Mouse (Mus musculus): ENCODE results near the gene Fbxo4. TPM values are rescaled to one million over a fixed set of nuclear protein-coding genes. Genes with fewer than 3 reads are reported as not detected.

Fbxo4 gene
- total and polyA plus RNA-seq, 3 experiments, result 16.4 to 32.6 (median 20.0) TPM

DNA sequence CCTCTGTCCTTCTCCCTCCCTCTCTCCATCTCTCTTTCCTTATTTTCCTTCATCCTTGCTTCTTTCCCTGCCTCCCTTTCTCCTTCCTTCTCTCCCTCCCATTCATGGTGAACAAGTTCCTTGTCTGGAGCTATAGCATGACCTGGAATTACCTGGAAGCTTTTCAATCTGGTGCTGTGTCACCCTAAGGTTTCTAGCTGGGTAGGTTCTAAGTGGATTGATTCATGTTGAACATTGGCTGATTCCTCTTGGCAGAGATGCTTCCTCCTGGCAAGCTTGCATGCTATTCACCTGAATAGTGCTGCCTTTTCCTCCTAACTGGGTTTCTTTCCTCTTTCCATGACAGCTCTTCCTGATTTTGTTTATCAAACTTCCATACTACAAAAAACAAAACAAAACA, 49.6 kb upstream of the Fbxo4 start:
- dilution Hi-C loops (cut with MboI; ENCODE audit: extremely low pct_ligation_motif_present, extremely low pct_unique_long_range_greater_than_20kb, low sequenced_read_pairs), result no loop called here

DNA sequence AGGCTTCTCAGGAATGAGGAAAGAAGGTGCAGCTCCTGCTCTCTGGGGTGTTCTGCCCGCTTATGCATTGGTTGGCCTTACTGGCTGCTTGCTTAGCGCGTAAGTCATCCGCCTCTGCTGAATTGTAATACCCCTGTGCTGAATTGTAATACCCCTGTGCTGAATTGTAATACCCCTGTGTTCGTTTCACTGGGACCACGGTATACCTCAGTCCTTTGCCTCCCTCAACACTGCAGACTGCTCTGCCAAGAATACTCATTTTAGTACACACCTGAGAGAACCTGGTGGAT, 49.0 kb upstream of the Fbxo4 start:
- dilution Hi-C loops (cut with MboI; ENCODE audit: extremely low pct_ligation_motif_present, extremely low pct_unique_long_range_greater_than_20kb, low sequenced_read_pairs), result no loop called here
- Histone ChIP-seq H3K9ac (ENCODE audit: insufficient read depth, low read depth) (no peak overlapping the region), H3K4me1 (ENCODE audit: control insufficient read depth in 1 of 2, insufficient read depth in 2 of 2) (peaks cover 0 to 42% of the 10 kb centered on the region in 2 experiments; a peak in 2 of 4 replicates), H3K27me3 (replicated peaks) (no peaks in the 10 kb centered on the region), H3K9me3 (replicated peaks; ENCODE audit: low read length) (no peaks in the 10 kb centered on the region), H3K4me2 (ENCODE audit: insufficient read depth, low read depth, poor library complexity, severe bottlenecking) (no peak overlapping the region), H3K36me3 (replicated peaks in 1 of 2; ENCODE audit: control insufficient read depth in 1 of 2, insufficient read depth in 1 of 2, low read length in 1 of 2) (peaks cover 0 to 16% of the 10 kb centered on the region in 2 experiments), H3K4me3 (replicated peaks in 1 of 3; ENCODE audit: low read depth in 2 of 3, low read length in 2 of 3, poor library complexity in 1 of 3) (no peak overlapping the region), H3K27ac (ENCODE audit: insufficient read depth, low read depth) (no peak overlapping the region), H3K79me2 (replicated peaks; ENCODE audit: control insufficient read depth, extremely low read depth, insufficient read depth, poor library complexity, severe bottlenecking) (peaks cover 3% of the 10 kb centered on the region; the same call in 1 of the 2 replicates)
- in situ Hi-C loops (cut with MboI; ENCODE audit: low pct_ligation_motif_present, low pct_unique_long_range_greater_than_20kb, low sequenced_read_pairs), result loop anchor here (25.0 kb wide), 1 partner anchor 1084 kb away; the partner anchor contains the start of genes Card6 and Rpl37
- TF ChIP-seq POLR2A (IDR thresholded peaks at IDR 0.05; ENCODE audit: low read depth, low read length), result no peak
- TF ChIP-seq SMC3 (IDR thresholded peaks at IDR 0.05; ENCODE audit: low read depth, low read length), result no peak
- no peak for TF ChIP-seq RCOR1 (conservative IDR thresholded peaks at IDR 0.05; ENCODE audit: low read depth, low read length)
- TF ChIP-seq UBTF (IDR thresholded peaks at IDR 0.05; ENCODE audit: low read depth, low read length), result no peak
- no peak for TF ChIP-seq IRF4 (IDR thresholded peaks at IDR 0.05; ENCODE audit: low read depth, low read length)
- TF ChIP-seq MAZ (IDR thresholded peaks at IDR 0.05; ENCODE audit: low read depth, low read length), result no peak
- TF ChIP-seq MAX (IDR thresholded peaks at IDR 0.05; ENCODE audit: low read length), result no peak
- DNase-seq (ENCODE audit: extremely low read depth), result no peak

More for the DNA sequence above, 49.6 kb upstream of the Fbxo4 start:
- H3K9ac ChIP-seq (ENCODE audit: insufficient read depth, low read depth), result no peak overlapping the region
- in situ Hi-C loops (cut with MboI; ENCODE audit: low pct_ligation_motif_present, low pct_unique_long_range_greater_than_20kb, low sequenced_read_pairs), result loop anchor here (25.0 kb wide), 1 partner anchor 1083 kb away; the partner anchor contains the start of genes Card6 and Rpl37
- H3K27me3 ChIP-seq (replicated peaks), result no peaks in the 10 kb centered on the region
- no peak overlapping the region for H3K27ac ChIP-seq (ENCODE audit: insufficient read depth, low read depth)
- no peak for TF ChIP-seq MAZ (IDR thresholded peaks at IDR 0.05; ENCODE audit: low read depth, low read length)
- no peak for TF ChIP-seq MEF2A (IDR thresholded peaks at IDR 0.05; ENCODE audit: borderline replicate concordance, low read depth, low read length)
- TF ChIP-seq POLR2AphosphoS2 (IDR thresholded peaks at IDR 0.05; ENCODE audit: low read depth, low read length), result no peak
- no peak for TF ChIP-seq PAX5 (IDR thresholded peaks at IDR 0.05; ENCODE audit: low read length)
- TF ChIP-seq USF2 (conservative IDR thresholded peaks at IDR 0.05; ENCODE audit: low read depth, low read length), result no peak
- TF ChIP-seq MYC (IDR thresholded peaks at IDR 0.05; ENCODE audit: low read depth, low read length), result no peak
- TF ChIP-seq MAFK (IDR thresholded peaks at IDR 0.05; ENCODE audit: insufficient replicate concordance, low read length), result no peak
- no peak for TF ChIP-seq JUN (IDR thresholded peaks at IDR 0.05; ENCODE audit: insufficient read depth, low read depth, low read length)
- no peak for TF ChIP-seq USF1 (IDR thresholded peaks at IDR 0.05; ENCODE audit: low read depth, low read length)
- no peak for TF ChIP-seq MXI1 (IDR thresholded peaks at IDR 0.05; ENCODE audit: low read depth, low read length)
- no peak for TF ChIP-seq ZMIZ1 (IDR thresholded peaks at IDR 0.05; ENCODE audit: low read depth, low read length)
- no peak for TF ChIP-seq CHD1 (IDR thresholded peaks at IDR 0.05; ENCODE audit: low read depth, low read length)
- no peak overlapping the region for H3K4me2 ChIP-seq (ENCODE audit: insufficient read depth, low read depth, poor library complexity, severe bottlenecking)
- peaks cover 0 to 45% of the 10 kb centered on the region in 2 experiments; a peak in 2 of 4 replicates for H3K4me1 ChIP-seq (ENCODE audit: control insufficient read depth in 1 of 2, insufficient read depth in 2 of 2)
- H3K79me2 ChIP-seq (replicated peaks; ENCODE audit: control insufficient read depth, extremely low read depth, insufficient read depth, poor library complexity, severe bottlenecking), result peaks cover 3% of the 10 kb centered on the region; the same call in 1 of the 2 replicates
- H3K9me3 ChIP-seq (replicated peaks; ENCODE audit: low read length), result no peaks in the 10 kb centered on the region
- no peak overlapping the region for H3K4me3 ChIP-seq (replicated peaks in 1 of 3; ENCODE audit: low read depth in 2 of 3, low read length in 2 of 3, poor library complexity in 1 of 3)
- no peak for DNase-seq (ENCODE audit: extremely low read depth)
- H3K36me3 ChIP-seq (replicated peaks in 1 of 2; ENCODE audit: control insufficient read depth in 1 of 2, insufficient read depth in 1 of 2, low read length in 1 of 2), result peaks cover 0 to 22% of the 10 kb centered on the region in 2 experiments

All from CH12.LX (cell line).